Mouse (Mus musculus): ENCODE results near the gene 4933415A04Rik. TPM values are rescaled to one million over a fixed set of nuclear protein-coding genes. Genes with fewer than 3 reads are reported as not detected.

The 4933415A04Rik gene
- polyA plus RNA-seq, 1 experiment: 0.81 TPM

- no peak overlapping the region for H3K27ac ChIP-seq (ENCODE audit: control insufficient read depth, insufficient read depth, low read length)
- DNase-seq: no peak
- H3K4me1 ChIP-seq (replicated peaks; ENCODE audit: control insufficient read depth, insufficient read depth, low read length): no peaks in the 10 kb centered on the region; the same call in 1 of the 2 replicates
These were observed 34.9 kb downstream of the 4933415A04Rik start for GRCm38 (mm10) chr11:43621769-43622168.

DNA sequence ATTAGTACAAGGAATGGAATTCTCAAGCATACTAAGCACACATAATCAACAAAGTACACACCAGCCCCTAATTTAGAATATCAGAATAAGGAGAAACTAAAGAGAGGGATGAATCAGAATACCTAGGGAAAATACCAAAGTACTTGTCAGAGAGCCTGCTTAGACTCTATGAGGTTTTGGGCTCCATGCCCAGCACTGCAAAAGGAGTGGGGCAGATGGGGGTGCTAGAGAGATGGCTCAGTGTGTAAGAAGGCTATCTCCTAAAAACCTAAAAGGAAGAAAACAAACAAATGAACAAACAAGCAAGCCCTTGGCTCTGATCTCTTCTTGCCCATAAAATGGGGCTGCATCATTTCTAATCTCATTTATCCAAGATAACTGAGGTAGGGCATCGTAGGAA lies 37.5 kb downstream of the 4933415A04Rik start:
- DNase-seq: no peak
- Histone ChIP-seq H3K36me3 (ENCODE audit: control insufficient read depth, insufficient read depth, low read length) (no peaks in the 10 kb centered on the region), H3K4me3 (ENCODE audit: control insufficient read depth, insufficient read depth, low read length) (no peak overlapping the region), H3K4me1 (replicated peaks; ENCODE audit: control insufficient read depth, insufficient read depth, low read length) (no peaks in the 10 kb centered on the region), H3K27ac (ENCODE audit: control insufficient read depth, insufficient read depth, low read length) (no peak overlapping the region), H3K27me3 (ENCODE audit: control insufficient read depth, insufficient read depth, low read length) (no peaks in the 10 kb centered on the region)
- 97% methylated on average over 1 of the region's 1 CpGs for WGBS
- TF ChIP-seq CTCF (IDR thresholded peaks at IDR 0.05; ENCODE audit: borderline replicate concordance, control insufficient read depth, extremely low read depth, insufficient read depth, low read length, poor library complexity) (no peak), POLR2A (IDR thresholded peaks at IDR 0.05; ENCODE audit: control insufficient read depth, extremely low read depth, insufficient read depth, low read length, poor library complexity) (no peak)

More at GRCm38 (mm10) chr11:43621769-43622168, 34.9 kb downstream of the 4933415A04Rik start:
- Histone ChIP-seq H3K27me3 (ENCODE audit: control insufficient read depth, insufficient read depth, low read length) (no peaks in the 10 kb centered on the region), H3K36me3 (ENCODE audit: control insufficient read depth, insufficient read depth, low read length) (no peaks in the 10 kb centered on the region), H3K4me3 (ENCODE audit: control insufficient read depth, insufficient read depth, low read length) (no peak overlapping the region)
- TF ChIP-seq CTCF (IDR thresholded peaks at IDR 0.05; ENCODE audit: borderline replicate concordance, control insufficient read depth, extremely low read depth, insufficient read depth, low read length, poor library complexity) (no peak), POLR2A (IDR thresholded peaks at IDR 0.05; ENCODE audit: control insufficient read depth, extremely low read depth, insufficient read depth, low read length, poor library complexity) (no peak)
- WGBS: 92% methylated on average over 5 of the region's 5 CpGs

- H3K36me3 ChIP-seq (ENCODE audit: control insufficient read depth, insufficient read depth, low read length): no peaks in the 10 kb centered on the region
- TF ChIP-seq CTCF (IDR thresholded peaks at IDR 0.05; ENCODE audit: borderline replicate concordance, control insufficient read depth, extremely low read depth, insufficient read depth, low read length, poor library complexity) (no peak), POLR2A (IDR thresholded peaks at IDR 0.05; ENCODE audit: control insufficient read depth, extremely low read depth, insufficient read depth, low read length, poor library complexity) (no peak)
- H3K4me3 ChIP-seq (ENCODE audit: control insufficient read depth, insufficient read depth, low read length): no peak overlapping the region
- H3K27ac ChIP-seq (ENCODE audit: control insufficient read depth, insufficient read depth, low read length): no peak overlapping the region
- WGBS: 66% methylated on average over 12 of the region's 12 CpGs
- no peak for DNase-seq
- no peaks in the 10 kb centered on the region for H3K27me3 ChIP-seq (ENCODE audit: control insufficient read depth, insufficient read depth, low read length)
- no peaks in the 10 kb centered on the region for H3K4me1 ChIP-seq (replicated peaks; ENCODE audit: control insufficient read depth, insufficient read depth, low read length)
These were observed 39.6 kb downstream of the 4933415A04Rik start for GRCm38 (mm10) chr11:43626300-43626926.

- no peaks in the 10 kb centered on the region for H3K4me1 ChIP-seq (replicated peaks; ENCODE audit: control insufficient read depth, insufficient read depth, low read length)
- no peaks in the 10 kb centered on the region for H3K36me3 ChIP-seq (ENCODE audit: control insufficient read depth, insufficient read depth, low read length)
These were observed 40.2 kb downstream of the 4933415A04Rik start for GRCm38 (mm10) chr11:43626927-43627645.

DNA sequence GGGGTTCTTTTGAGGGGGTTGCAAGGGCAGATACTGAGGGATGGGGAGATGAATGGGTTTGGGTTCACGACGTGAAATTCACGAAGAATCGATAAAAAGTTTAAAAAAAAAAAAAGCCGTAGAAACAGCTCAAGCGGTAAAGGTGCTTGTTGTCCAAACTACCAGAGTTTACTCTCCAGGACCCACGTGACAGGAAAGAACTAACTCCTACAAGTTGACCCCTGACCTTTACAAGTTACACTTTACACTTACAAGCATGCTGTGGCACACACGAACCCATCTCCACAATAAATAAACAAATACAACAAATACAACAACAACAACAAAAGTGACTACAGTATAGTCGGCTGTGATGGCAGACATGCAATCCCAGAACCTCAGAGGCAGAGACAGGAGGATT lies 44.8 kb downstream of the 4933415A04Rik start:
- Histone ChIP-seq H3K27me3 (ENCODE audit: control insufficient read depth, insufficient read depth, low read length) (no peaks in the 10 kb centered on the region), H3K4me1 (replicated peaks; ENCODE audit: control insufficient read depth, insufficient read depth, low read length) (no peaks in the 10 kb centered on the region), H3K4me3 (ENCODE audit: control insufficient read depth, insufficient read depth, low read length) (no peak overlapping the region), H3K27ac (ENCODE audit: control insufficient read depth, insufficient read depth, low read length) (no peak overlapping the region), H3K36me3 (ENCODE audit: control insufficient read depth, insufficient read depth, low read length) (no peaks in the 10 kb centered on the region)
- TF ChIP-seq POLR2A (IDR thresholded peaks at IDR 0.05; ENCODE audit: control insufficient read depth, extremely low read depth, insufficient read depth, low read length, poor library complexity) (no peak), CTCF (IDR thresholded peaks at IDR 0.05; ENCODE audit: borderline replicate concordance, control insufficient read depth, extremely low read depth, insufficient read depth, low read length, poor library complexity) (no peak)
- no peak for DNase-seq
- 94% methylated on average over 9 of the region's 9 CpGs for WGBS

More at GRCm38 (mm10) chr11:43626927-43627645, 40.2 kb downstream of the 4933415A04Rik start:
- TF ChIP-seq POLR2A (IDR thresholded peaks at IDR 0.05; ENCODE audit: control insufficient read depth, extremely low read depth, insufficient read depth, low read length, poor library complexity): no peak
- TF ChIP-seq CTCF (IDR thresholded peaks at IDR 0.05; ENCODE audit: borderline replicate concordance, control insufficient read depth, extremely low read depth, insufficient read depth, low read length, poor library complexity): no peak
- Histone ChIP-seq H3K27me3 (ENCODE audit: control insufficient read depth, insufficient read depth, low read length) (no peaks in the 10 kb centered on the region), H3K4me3 (ENCODE audit: control insufficient read depth, insufficient read depth, low read length) (no peak overlapping the region), H3K27ac (ENCODE audit: control insufficient read depth, insufficient read depth, low read length) (no peak overlapping the region)
- WGBS: 91% methylated on average over 18 of the region's 18 CpGs
- DNase-seq: no peak

DNA sequence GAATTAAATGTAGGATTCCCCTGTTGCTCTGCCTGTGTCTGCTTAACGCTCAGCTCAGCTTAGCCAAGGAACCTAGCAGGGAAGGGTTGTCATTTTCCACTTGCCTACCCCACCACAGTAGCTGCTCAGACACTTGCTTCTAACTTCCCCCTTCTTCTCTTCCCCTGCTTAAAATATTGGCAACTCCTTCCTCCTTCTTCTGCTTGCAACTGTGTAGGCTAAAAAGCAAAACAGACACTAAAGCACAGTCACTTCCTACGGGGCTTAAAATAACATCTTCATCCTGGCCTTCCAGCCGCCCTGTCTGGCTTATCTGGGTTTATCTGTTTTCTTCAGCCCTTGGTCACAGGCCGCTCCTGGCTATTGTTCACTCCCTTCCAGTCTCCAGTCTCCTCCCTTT lies 45.7 kb downstream of the 4933415A04Rik start:
- no peak for TF ChIP-seq POLR2A (IDR thresholded peaks at IDR 0.05; ENCODE audit: control insufficient read depth, extremely low read depth, insufficient read depth, low read length, poor library complexity)
- TF ChIP-seq CTCF (IDR thresholded peaks at IDR 0.05; ENCODE audit: borderline replicate concordance, control insufficient read depth, extremely low read depth, insufficient read depth, low read length, poor library complexity): no peak
- no peaks in the 10 kb centered on the region for H3K4me1 ChIP-seq (replicated peaks; ENCODE audit: control insufficient read depth, insufficient read depth, low read length)
- H3K27ac ChIP-seq (ENCODE audit: control insufficient read depth, insufficient read depth, low read length): no peak overlapping the region
- WGBS: 14% methylated on average over 4 of the region's 4 CpGs
- H3K4me3 ChIP-seq (ENCODE audit: control insufficient read depth, insufficient read depth, low read length): no peak overlapping the region
- H3K27me3 ChIP-seq (ENCODE audit: control insufficient read depth, insufficient read depth, low read length): no peaks in the 10 kb centered on the region
- DNase-seq: no peak
- no peaks in the 10 kb centered on the region for H3K36me3 ChIP-seq (ENCODE audit: control insufficient read depth, insufficient read depth, low read length)

Measured in thymus, adult 2 months (tissue).